10 mouse cellular contexts compared by ENCODE assay signal in genomic region chr11:69684936-69685335, GRCm38 (mm10). TPM values are rescaled to one million over a fixed set of nuclear protein-coding genes. Genes with fewer than 3 reads are reported as not detected.
DNase-seq lines count a peak whose midpoint lies in the region; ATAC-seq and TF ChIP-seq lines count a peak whose summit lies in the region.
"Had no signal": no experiment of that assay in that cellular context is flagged by ENCODE, and none has a peak within 500 bp of the region (broad histone marks: within the 10 kb centered on the region; RNA-seq: fewer than 3 reads in every experiment).

No protein-coding gene starts in this region.

- H3K4me1 ChIP-seq in forebrain, embryonic 13.5 days, result peaks cover 44% of the 10 kb centered on the region
- H3K4me1 ChIP-seq in forebrain, embryonic 14.5 days (ENCODE audit: control insufficient read depth, insufficient read depth, low read length), result peaks cover 23% of the 10 kb centered on the region
- H3K4me1 ChIP-seq in kidney, postnatal 0 days (replicated peaks; ENCODE audit: insufficient read depth, low read length), result peaks cover 23% of the 10 kb centered on the region
- H3K4me1 ChIP-seq in E14TG2a.4 (replicated peaks; ENCODE audit: low read depth, low read length), result peaks cover 86% of the 10 kb centered on the region

- TF ChIP-seq CTCF in kidney, postnatal 0 days (IDR thresholded peaks at IDR 0.05; ENCODE audit: low read depth), result no peak
- TF ChIP-seq CTCF in E14TG2a.4 (conservative IDR thresholded peaks at IDR 0.05; ENCODE audit: low read length), result no peak

- DNase-seq in forebrain, embryonic 14.5 days (ENCODE audit: low spot score), result no peak
- DNase-seq in kidney, postnatal 0 days (ENCODE audit: low spot score), result no peak
- no peak for DNase-seq in kidney, postnatal 14 days
- DNase-seq in cerebellum, postnatal 25 days, result peak; percentile 52 to 56
- DNase-seq in adipocyte (ENCODE audit: low spot score), result no peak
- DNase-seq in urinary bladder, postnatal 4 days (ENCODE audit: low spot score in 2 of 2), result no peak
- DNase-seq: right cerebral cortex, postnatal 4 days had no signal

- peaks cover 6% of the 10 kb centered on the region for H3K36me3 ChIP-seq in forebrain, embryonic 13.5 days (ENCODE audit: poor library complexity, severe bottlenecking)
- H3K36me3 ChIP-seq in forebrain, embryonic 14.5 days (ENCODE audit: control insufficient read depth, insufficient read depth, low read length), result peaks cover 3% of the 10 kb centered on the region
- H3K36me3 ChIP-seq in kidney, postnatal 0 days (ENCODE audit: insufficient read depth, low read length), result no peaks in the 10 kb centered on the region
- H3K36me3 ChIP-seq in E14TG2a.4 (ENCODE audit: insufficient read depth, low read length), result peaks cover 39% of the 10 kb centered on the region

- H3K27ac ChIP-seq in forebrain, embryonic 13.5 days, result 0 out of 2 replicates have a peak overlapping the region, but pooled peaks have one; percentile 6
- H3K27ac ChIP-seq in forebrain, embryonic 14.5 days (ENCODE audit: low read depth, low read length), result no peak overlapping the region
- peak overlapping the region; percentile 82; the same call in 1 of the 2 replicates for H3K27ac ChIP-seq in kidney, postnatal 0 days

- no peak overlapping the region for H3K9ac ChIP-seq in forebrain, embryonic 13.5 days
- no peak overlapping the region for H3K9ac ChIP-seq in forebrain, embryonic 14.5 days (ENCODE audit: low read length)
- no peak overlapping the region for H3K9ac ChIP-seq in kidney, postnatal 0 days (ENCODE audit: low read depth, low read length)
- H3K9ac ChIP-seq: liver, embryonic 15.5 days had no signal

- no peaks in the 10 kb centered on the region for H3K9me3 ChIP-seq in forebrain, embryonic 13.5 days (replicated peaks)
- no peaks in the 10 kb centered on the region for H3K9me3 ChIP-seq in forebrain, embryonic 14.5 days (replicated peaks; ENCODE audit: control insufficient read depth, low read length)
- no peaks in the 10 kb centered on the region for H3K9me3 ChIP-seq in kidney, postnatal 0 days (replicated peaks; ENCODE audit: low read length)
- no peaks in the 10 kb centered on the region for H3K9me3 ChIP-seq in E14TG2a.4 (ENCODE audit: low read length)
- H3K9me3 ChIP-seq: liver, embryonic 15.5 days had no signal

- WGBS in forebrain, embryonic 13.5 days, result 81% methylated on average over 6 of the region's 6 CpGs
- whole genome bisulfite sequencing in forebrain, embryonic 14.5 days, result 79% methylated on average over 6 of the region's 6 CpGs
- WGBS in kidney, postnatal 0 days, result 89% methylated on average over 6 of the region's 6 CpGs

- no peak overlapping the region for H3K4me2 ChIP-seq in forebrain, embryonic 13.5 days
- no peak overlapping the region for H3K4me2 ChIP-seq in forebrain, embryonic 14.5 days (ENCODE audit: low read length)
- H3K4me2 ChIP-seq in kidney, postnatal 0 days (ENCODE audit: low read length), result no peak overlapping the region
- H3K4me2 ChIP-seq: liver, embryonic 15.5 days had no signal

- H3K27me3 ChIP-seq in forebrain, embryonic 13.5 days, result no peaks in the 10 kb centered on the region
- no peaks in the 10 kb centered on the region for H3K27me3 ChIP-seq in forebrain, embryonic 14.5 days (replicated peaks; ENCODE audit: control insufficient read depth, insufficient read depth, low read length)
- no peaks in the 10 kb centered on the region for H3K27me3 ChIP-seq in kidney, postnatal 0 days (ENCODE audit: insufficient read depth, low read length)
- H3K27me3 ChIP-seq in E14TG2a.4 (ENCODE audit: insufficient read depth, low read length), result no peaks in the 10 kb centered on the region
- H3K27me3 ChIP-seq: liver, embryonic 15.5 days had no signal

- ATAC-seq in forebrain, embryonic 13.5 days, result no peak
- ATAC-seq in forebrain, embryonic 14.5 days, result no peak
- no peak for ATAC-seq in kidney, postnatal 0 days (replicated peaks; ENCODE audit: low FRiP score, low read depth)

- H3K4me3 ChIP-seq in forebrain, embryonic 13.5 days, result no peak overlapping the region
- no peak overlapping the region for H3K4me3 ChIP-seq in forebrain, embryonic 14.5 days (ENCODE audit: low read depth, low read length)
- H3K4me3 ChIP-seq in kidney, postnatal 0 days (replicated peaks; ENCODE audit: low read depth, low read length), result no peak overlapping the region
- peak overlapping the region; percentile 95 for H3K4me3 ChIP-seq in E14TG2a.4 (replicated peaks; ENCODE audit: low read length)
- H3K4me3 ChIP-seq: liver, embryonic 15.5 days had no signal

RNA-seq across cellular contexts. Expression of gene Tnfsf13, which starts 0.6 kb away (rescaled TPM):
- polyA plus RNA-seq in forebrain, embryonic 13.5 days (2015; fragmentation: Nextera tagmentation; extraction: Ambion mirVana), result 0.15 and 0.43 TPM in 2 replicates
- 0.53 TPM in 1 of 2 replicates, not detected in the other for polyA plus RNA-seq in forebrain, embryonic 14.5 days (2014; fragmentation: Nextera tagmentation; extraction: Ambion mirVana)
- polyA plus RNA-seq in kidney, postnatal 0 days (2015; fragmentation: Nextera tagmentation; extraction: Ambion mirVana), result 0.43 and 0.89 TPM in 2 replicates

RNA-seq across cellular contexts. Expression of gene Senp3, which starts 3.1 kb away (rescaled TPM):
- polyA plus RNA-seq in forebrain, embryonic 13.5 days (2015; fragmentation: Nextera tagmentation; extraction: Ambion mirVana), result 93.7 and 99.6 TPM in 2 replicates
- polyA plus RNA-seq in forebrain, embryonic 14.5 days (2014; fragmentation: Nextera tagmentation; extraction: Ambion mirVana), result 81.8 and 88.2 TPM in 2 replicates
- polyA plus RNA-seq in kidney, postnatal 0 days (2015; fragmentation: Nextera tagmentation; extraction: Ambion mirVana), result 52.2 and 59.4 TPM in 2 replicates

RNA-seq across cellular contexts. Expression of gene Tnfsf12, which starts 10.7 kb away (rescaled TPM):
- polyA plus RNA-seq in forebrain, embryonic 13.5 days (2015; fragmentation: Nextera tagmentation; extraction: Ambion mirVana), result 1.00 and 1.1 TPM in 2 replicates
- 2.2 and 2.7 TPM in 2 replicates for polyA plus RNA-seq in forebrain, embryonic 14.5 days (2014; fragmentation: Nextera tagmentation; extraction: Ambion mirVana)
- 14.1 and 15.8 TPM in 2 replicates for polyA plus RNA-seq in kidney, postnatal 0 days (2015; fragmentation: Nextera tagmentation; extraction: Ambion mirVana)

RNA-seq across cellular contexts. Expression of gene Tnfsfm13, which starts 11.0 kb away (rescaled TPM):
- polyA plus RNA-seq in forebrain, embryonic 13.5 days (2015; fragmentation: Nextera tagmentation; extraction: Ambion mirVana), result 0.45 and 0.87 TPM in 2 replicates
- polyA plus RNA-seq in forebrain, embryonic 14.5 days (2014; fragmentation: Nextera tagmentation; extraction: Ambion mirVana), result 1.5 and 1.6 TPM in 2 replicates
- 8.0 and 8.4 TPM in 2 replicates for polyA plus RNA-seq in kidney, postnatal 0 days (2015; fragmentation: Nextera tagmentation; extraction: Ambion mirVana)

RNA-seq across cellular contexts. Expression of gene Eif4a1, which starts 12.7 kb away (rescaled TPM):
- polyA plus RNA-seq in forebrain, embryonic 13.5 days (2015; fragmentation: Nextera tagmentation; extraction: Ambion mirVana), result 654 and 701 TPM in 2 replicates
- polyA plus RNA-seq in forebrain, embryonic 14.5 days (2014; fragmentation: Nextera tagmentation; extraction: Ambion mirVana), result 1,177 and 1,222 TPM in 2 replicates
- polyA plus RNA-seq in kidney, postnatal 0 days (2015; fragmentation: Nextera tagmentation; extraction: Ambion mirVana), result 468 and 493 TPM in 2 replicates

Comparison
In these comparisons a context has a peak if more than half of its experiments do, and no peak if none do; other contexts are left out.
1. DNase-seq: peak in cerebellum, postnatal 25 days (2 of 2); none in forebrain, embryonic 14.5 days (single experiment), kidney, postnatal 0 days (single experiment), kidney, postnatal 14 days (single experiment), adipocyte (single experiment) and urinary bladder, postnatal 4 days (0 of 2).